Mouse (Mus musculus) embryonic facial prominence, embryonic 10.5 days (tissue): ENCODE results near the gene Bola2. TPM values are rescaled to one million over a fixed set of nuclear protein-coding genes. Genes with fewer than 3 reads are reported as not detected.

ENCODE experiments used
- DNase-seq: peaks from one replicate; pipeline ENCODE4 v3.0.0-alpha.2; 2017; ENCODE audit warnings: low spot score
- H3K27ac ChIP-seq: fragments of 300-500 bp; sonication (generic); replicated peaks from 2 replicates; pipeline ENCODE4 v1.5.1; 2016; ENCODE audit warnings: mild to moderate bottlenecking
- H3K27me3 ChIP-seq: fragments of 300-500 bp; sonication (generic); replicated peaks from 2 replicates; pipeline ENCODE4 v1.6.1; 2016; ENCODE audit warnings: low read depth, mild to moderate bottlenecking; ENCODE audit not compliant: poor library complexity, severe bottlenecking
- H3K36me3 ChIP-seq: fragments of 300-500 bp; sonication (generic); replicated peaks from 2 replicates; pipeline ENCODE4 v1.6.1; 2016; ENCODE audit warnings: mild to moderate bottlenecking, moderate library complexity
- H3K4me1 ChIP-seq: fragments of 300-500 bp; sonication (generic); 2 replicates; pipeline ENCODE4 v1.6.1; 2016
- H3K4me3 ChIP-seq: fragments of 300-500 bp; sonication (generic); 2 replicates; pipeline ENCODE4 v1.5.1; 2016; ENCODE audit warnings: mild to moderate bottlenecking, moderate library complexity
- H3K9me3 ChIP-seq: fragments of 300-500 bp; sonication (generic); 2 replicates; pipeline ENCODE4 v1.6.1; 2016; ENCODE audit warnings: mild to moderate bottlenecking
- WGBS: fragments of 180-500 bp; shearing (Covaris S2); methylation state at CpG from one replicate; pipeline ENCODE4 v1.1.7; 2016; 5-methylcytosine and 5-hydroxymethylcytosine counted together
- polyA plus RNA-seq: library from polyadenylated mRNA; unstranded; fragments of >200 nt; fragmentation: Nextera tagmentation; extraction: Ambion mirVana; gene quantifications from 2 replicates; pipeline ENCODE4 v1.2.1, GENCODE M21; 2016

Bola2 gene
- 186 and 206 TPM in 2 replicates for polyA plus RNA-seq

GRCm38 (mm10) chr7:126695210-126695611 is at the start of gene Bola2:
Bola2 (plus strand) TSS chr7:126695401.
- peak within 1 kb of the TSS; percentile 94 for H3K4me3 ChIP-seq
- peak within 1 kb of the TSS; percentile 94 for H3K27ac ChIP-seq
- no peaks in the 10 kb centered on the region for H3K9me3 ChIP-seq
- DNase-seq: peak; percentile 78
- under 1% methylated on average over 31 of the region's 31 CpGs for WGBS
- H3K4me1 ChIP-seq: peaks cover 31% of the 10 kb centered on the region
- peaks cover 52% of the 10 kb centered on the region for H3K36me3 ChIP-seq
- H3K27me3 ChIP-seq: no peaks in the 10 kb centered on the region

DNA sequence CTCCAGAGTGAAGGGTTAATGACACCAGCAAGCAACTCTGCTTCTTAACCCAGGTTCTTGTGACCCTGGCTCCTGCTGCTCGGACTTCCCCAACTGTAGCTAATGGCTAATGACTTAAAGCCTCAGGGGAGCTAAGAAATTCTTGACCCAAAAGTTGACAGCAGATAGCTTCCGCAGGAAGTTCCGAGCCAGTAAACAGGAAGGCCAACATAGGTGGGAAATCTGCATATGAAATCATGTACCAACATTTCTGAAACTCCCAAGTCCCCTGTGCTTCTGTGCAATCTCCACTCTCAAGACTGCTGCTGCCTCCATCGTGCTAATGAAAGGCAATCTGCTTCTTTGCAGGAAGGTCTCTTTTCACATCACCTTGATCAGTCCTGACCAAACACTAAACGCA is 49.5 kb upstream of the Bola2 start:
- H3K4me1 ChIP-seq: peaks cover 24% of the 10 kb centered on the region
- no peaks in the 10 kb centered on the region for H3K27me3 ChIP-seq
- 50% methylated on average over 5 of the region's 5 CpGs for WGBS

GRCm38 (mm10) chr7:126648486-126648885 is 46.7 kb upstream of the Bola2 start:
- Histone ChIP-seq H3K36me3 (no peaks in the 10 kb centered on the region), H3K4me1 (peaks cover 24% of the 10 kb centered on the region), H3K9me3 (no peaks in the 10 kb centered on the region), H3K27me3 (no peaks in the 10 kb centered on the region), H3K27ac (no peak overlapping the region), H3K4me3 (peak overlapping the region; percentile 65)
- 84% methylated on average over 4 of the region's 4 CpGs for WGBS
- no peak for DNase-seq

More for the DNA sequence above, 49.5 kb upstream of the Bola2 start:
- no peak overlapping the region for H3K27ac ChIP-seq
- no peak for DNase-seq
- H3K4me3 ChIP-seq: no peak overlapping the region
- no peaks in the 10 kb centered on the region for H3K36me3 ChIP-seq
- no peaks in the 10 kb centered on the region for H3K9me3 ChIP-seq

GRCm38 (mm10) chr7:126649231-126650051 is 45.8 kb upstream of the Bola2 start, which contains the start of gene Sgf29:
Sgf29 (plus strand) TSS chr7:126649309.
- Histone ChIP-seq H3K9me3 (no peaks in the 10 kb centered on the region), H3K27ac (peak within 1 kb of the TSS; percentile 90), H3K36me3 (no peaks in the 10 kb centered on the region), H3K27me3 (no peaks in the 10 kb centered on the region), H3K4me3 (peak within 1 kb of the TSS; percentile 65), H3K4me1 (peaks cover 24% of the 10 kb centered on the region)
- 1% methylated on average over 57 of the region's 57 CpGs for WGBS
- peak; percentile 95 for DNase-seq

GRCm38 (mm10) chr7:126650852-126651251 is 44.3 kb upstream of the Bola2 start:
- no peaks in the 10 kb centered on the region for H3K36me3 ChIP-seq
- DNase-seq: no peak
- no peaks in the 10 kb centered on the region for H3K27me3 ChIP-seq
- H3K27ac ChIP-seq: no peak overlapping the region
- 86% methylated on average over 2 of the region's 2 CpGs for WGBS
- H3K4me3 ChIP-seq: no peak overlapping the region
- no peaks in the 10 kb centered on the region for H3K9me3 ChIP-seq
- peaks cover 15% of the 10 kb centered on the region for H3K4me1 ChIP-seq

DNA sequence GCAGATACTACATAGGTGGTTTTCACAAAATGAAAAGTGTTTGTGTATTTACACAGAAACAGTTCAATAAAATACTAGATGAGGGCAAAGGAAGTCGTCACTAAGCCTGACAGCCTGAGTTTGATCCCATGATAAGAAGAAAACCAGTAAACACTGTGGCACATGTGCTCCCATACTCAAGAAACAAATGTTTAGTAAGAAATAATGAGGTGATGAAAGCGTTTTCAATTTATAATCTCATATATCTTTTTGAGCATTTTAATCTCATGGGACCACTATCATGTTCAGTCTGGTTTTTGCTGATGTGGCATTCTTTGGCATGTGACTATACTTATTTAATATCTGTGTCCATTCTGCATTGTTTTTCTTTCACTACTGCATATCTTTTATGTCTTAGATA is 41.2 kb upstream of the Bola2 start:
- Histone ChIP-seq H3K4me3 (no peak overlapping the region), H3K36me3 (no peaks in the 10 kb centered on the region), H3K27me3 (no peaks in the 10 kb centered on the region), H3K4me1 (peaks cover 10% of the 10 kb centered on the region), H3K27ac (no peak overlapping the region), H3K9me3 (no peaks in the 10 kb centered on the region)
- DNase-seq: no peak
- 87% methylated on average over 2 of the region's 2 CpGs for WGBS

DNA sequence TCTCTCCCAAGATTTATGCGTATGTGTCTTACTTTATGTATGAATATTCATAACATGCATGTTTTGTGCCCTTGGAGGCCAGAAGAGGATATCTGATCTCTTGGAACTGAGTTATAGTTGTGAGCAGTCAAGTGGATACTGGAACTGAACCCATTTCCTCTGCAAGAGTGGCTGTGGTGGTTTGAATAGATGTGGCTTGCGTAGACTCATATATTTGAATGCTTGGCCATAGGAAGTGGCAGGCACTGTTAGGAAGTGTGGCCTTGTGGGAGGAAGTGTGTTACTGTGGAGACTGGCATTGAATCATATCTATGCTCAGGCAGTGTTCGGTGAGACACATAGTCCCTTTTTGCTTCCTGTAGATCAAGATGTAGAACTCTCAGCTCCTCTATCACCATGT is 39.5 kb upstream of the Bola2 start:
- no peaks in the 10 kb centered on the region for H3K9me3 ChIP-seq
- no peaks in the 10 kb centered on the region for H3K27me3 ChIP-seq
- no peak overlapping the region for H3K27ac ChIP-seq
- H3K36me3 ChIP-seq: 0 out of 2 replicates have a peak, but pooled peaks cover under 1% of the 10 kb centered on the region
- no peak for DNase-seq
- WGBS: 92% methylated on average over 3 of the region's 3 CpGs
- no peaks in the 10 kb centered on the region for H3K4me1 ChIP-seq
- H3K4me3 ChIP-seq: no peak overlapping the region

DNA sequence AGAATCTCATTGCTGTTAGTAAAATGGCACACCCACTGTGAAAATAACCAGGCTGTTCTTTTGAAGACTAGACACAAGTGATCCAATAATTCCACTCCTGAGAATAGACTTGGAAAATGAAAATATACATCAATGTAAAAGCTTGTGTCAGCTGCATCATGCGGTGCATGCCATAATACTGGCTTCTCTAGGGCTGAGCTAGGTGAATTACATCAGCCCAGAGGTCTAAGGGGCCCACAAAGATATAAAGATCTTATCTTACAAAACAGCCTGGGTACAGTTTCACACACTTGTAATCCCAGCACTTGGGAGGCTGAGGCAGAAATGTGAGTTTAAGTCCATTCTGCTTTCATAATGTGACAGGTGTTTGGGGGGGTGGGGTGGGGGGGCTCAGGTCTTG is 37.7 kb upstream of the Bola2 start:
- no peak overlapping the region for H3K4me3 ChIP-seq
- WGBS: 93% methylated on average over 1 of the region's 1 CpGs
- H3K36me3 ChIP-seq: peaks cover 15% of the 10 kb centered on the region
- no peak overlapping the region for H3K27ac ChIP-seq
- no peaks in the 10 kb centered on the region for H3K4me1 ChIP-seq
- H3K27me3 ChIP-seq: no peaks in the 10 kb centered on the region
- H3K9me3 ChIP-seq: no peaks in the 10 kb centered on the region
- no peak for DNase-seq

GRCm38 (mm10) chr7:126659771-126660170 is 35.4 kb upstream of the Bola2 start:
- H3K27me3 ChIP-seq: no peaks in the 10 kb centered on the region
- H3K27ac ChIP-seq: no peak overlapping the region
- no peak for DNase-seq
- peaks cover 36% of the 10 kb centered on the region for H3K36me3 ChIP-seq
- H3K4me1 ChIP-seq: 0 out of 2 replicates have a peak, but pooled peaks cover 3% of the 10 kb centered on the region
- 88% methylated on average over 3 of the region's 3 CpGs for WGBS
- H3K9me3 ChIP-seq: no peaks in the 10 kb centered on the region
- no peak overlapping the region for H3K4me3 ChIP-seq

GRCm38 (mm10) chr7:126663646-126664045 is 31.6 kb upstream of the Bola2 start:
- Histone ChIP-seq H3K9me3 (no peaks in the 10 kb centered on the region), H3K4me1 (0 out of 2 replicates have a peak, but pooled peaks cover 3% of the 10 kb centered on the region), H3K4me3 (no peak overlapping the region), H3K36me3 (peaks cover 64% of the 10 kb centered on the region), H3K27me3 (no peaks in the 10 kb centered on the region), H3K27ac (no peak overlapping the region)
- DNase-seq: no peak
- WGBS: 64% methylated on average over 8 of the region's 8 CpGs

DNA sequence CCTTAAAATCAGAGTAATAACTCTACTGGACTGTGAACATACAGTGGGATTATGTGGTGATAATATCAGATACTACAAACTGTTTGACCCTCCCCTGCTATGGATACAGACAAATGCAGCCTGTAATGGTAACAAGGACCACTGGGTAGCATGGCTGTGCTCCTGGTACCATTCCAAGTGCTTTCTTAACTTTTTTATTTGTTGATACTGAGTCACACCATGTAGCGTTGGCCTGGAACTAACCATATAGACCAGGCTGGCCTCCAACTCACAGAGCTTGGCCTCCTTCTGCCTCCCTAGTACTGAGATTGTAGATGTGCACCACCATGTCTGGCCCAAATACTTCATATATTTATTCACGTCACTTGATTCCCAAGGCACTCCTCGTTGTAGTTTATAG is 29.9 kb upstream of the Bola2 start:
- H3K4me1 ChIP-seq: 0 out of 2 replicates have a peak, but pooled peaks cover 3% of the 10 kb centered on the region
- 94% methylated on average over 3 of the region's 3 CpGs for WGBS
- H3K36me3 ChIP-seq: peaks cover 77% of the 10 kb centered on the region
- H3K9me3 ChIP-seq: no peaks in the 10 kb centered on the region
- DNase-seq: no peak
- no peak overlapping the region for H3K27ac ChIP-seq
- H3K4me3 ChIP-seq: no peak overlapping the region
- no peaks in the 10 kb centered on the region for H3K27me3 ChIP-seq

- H3K36me3 ChIP-seq: peaks cover 85% of the 10 kb centered on the region
- 89% methylated on average over 9 of the region's 9 CpGs for WGBS
- 0 out of 2 replicates have a peak, but pooled peaks cover 3% of the 10 kb centered on the region for H3K4me1 ChIP-seq
- H3K9me3 ChIP-seq: no peaks in the 10 kb centered on the region
- H3K27ac ChIP-seq: no peak overlapping the region
- no peaks in the 10 kb centered on the region for H3K27me3 ChIP-seq
- no peak overlapping the region for H3K4me3 ChIP-seq
- no peak for DNase-seq
Observed at GRCm38 (mm10) chr7:126667495-126668090, 27.6 kb upstream of the Bola2 start.

GRCm38 (mm10) chr7:126668452-126668851 is 26.7 kb upstream of the Bola2 start:
- Histone ChIP-seq H3K9me3 (no peaks in the 10 kb centered on the region), H3K27ac (no peak overlapping the region), H3K4me1 (0 out of 2 replicates have a peak, but pooled peaks cover 3% of the 10 kb centered on the region), H3K4me3 (no peak overlapping the region), H3K27me3 (no peaks in the 10 kb centered on the region), H3K36me3 (peaks cover 87% of the 10 kb centered on the region)
- no peak for DNase-seq
- WGBS: 86% methylated on average over 5 of the region's 5 CpGs
